In genomic region chr7:100706143-100706841, GRCm38 (mm10) we compare ENCODE assay signal across 7 mouse cellular contexts. TPM values are rescaled to one million over a fixed set of nuclear protein-coding genes. Genes with fewer than 3 reads are reported as not detected.
A peak's percentile ranks its signal among the peaks of the same experiment; 100 is the strongest.
DNase-seq lines count a peak whose midpoint lies in the region; ATAC-seq lines count a peak whose summit lies in the region.

Gene Fam168a (plus strand): TSS chr7:100706635.

- peak; percentile 93 for DNase-seq in adrenal gland, postnatal 25 days
- DNase-seq in heart, adult 11 months: peak; percentile 100
- DNase-seq in kidney, adult 18-20 months: peak; percentile 94
- DNase-seq in limb, embryonic 11.5 days (ENCODE audit: low spot score): peak; percentile 96
- peak; percentile 97 for DNase-seq in midbrain, embryonic 14.5 days
- DNase-seq in spleen, adult 18-20 months: peak; percentile 86 to 88

- H3K36me3 ChIP-seq in embryonic facial prominence, embryonic 12.5 days: no peaks in the 10 kb centered on the region
- H3K36me3 ChIP-seq in limb, embryonic 11.5 days (ENCODE audit: control insufficient read depth, insufficient read depth, low read length): no peaks in the 10 kb centered on the region
- H3K36me3 ChIP-seq in midbrain, embryonic 14.5 days (ENCODE audit: control insufficient read depth, insufficient read depth, low read length): no peaks in the 10 kb centered on the region

- under 1% methylated on average over 35 of the region's 37 CpGs for WGBS in embryonic facial prominence, embryonic 12.5 days
- under 1% methylated on average over 31 of the region's 37 CpGs for WGBS in limb, embryonic 11.5 days
- under 1% methylated on average over 34 of the region's 37 CpGs for WGBS in midbrain, embryonic 14.5 days

- peak within 1 kb of the TSS; percentile 91 for H3K4me3 ChIP-seq in embryonic facial prominence, embryonic 12.5 days
- peak within 1 kb of the TSS; percentile 83 for H3K4me3 ChIP-seq in limb, embryonic 11.5 days (ENCODE audit: low read depth, low read length)
- H3K4me3 ChIP-seq in midbrain, embryonic 14.5 days (replicated peaks; ENCODE audit: low read depth, low read length): peak within 1 kb of the TSS; percentile 82

- H3K4me2 ChIP-seq in embryonic facial prominence, embryonic 12.5 days (replicated peaks): peak within 1 kb of the TSS; percentile 85
- peak within 1 kb of the TSS; percentile 45 for H3K4me2 ChIP-seq in limb, embryonic 11.5 days (ENCODE audit: low read depth, severe bottlenecking)
- H3K4me2 ChIP-seq in midbrain, embryonic 14.5 days (ENCODE audit: low read length): peak within 1 kb of the TSS; percentile 75

- H3K27ac ChIP-seq in embryonic facial prominence, embryonic 12.5 days: peak within 1 kb of the TSS; percentile 99
- peak within 1 kb of the TSS; percentile 90 for H3K27ac ChIP-seq in limb, embryonic 11.5 days (replicated peaks; ENCODE audit: low read depth, low read length)
- peak within 1 kb of the TSS; percentile 100 for H3K27ac ChIP-seq in midbrain, embryonic 14.5 days (replicated peaks; ENCODE audit: low read depth, low read length)

- H3K4me1 ChIP-seq in embryonic facial prominence, embryonic 12.5 days: peaks cover 14% of the 10 kb centered on the region
- H3K4me1 ChIP-seq in limb, embryonic 11.5 days (ENCODE audit: control insufficient read depth, insufficient read depth, low read length): peaks cover 12% of the 10 kb centered on the region
- peaks cover 20% of the 10 kb centered on the region for H3K4me1 ChIP-seq in midbrain, embryonic 14.5 days (ENCODE audit: control insufficient read depth, insufficient read depth, low read length)

- H3K9me3 ChIP-seq in embryonic facial prominence, embryonic 12.5 days: no peaks in the 10 kb centered on the region
- no peaks in the 10 kb centered on the region for H3K9me3 ChIP-seq in limb, embryonic 11.5 days (ENCODE audit: control insufficient read depth, low read length)
- H3K9me3 ChIP-seq in midbrain, embryonic 14.5 days (ENCODE audit: control insufficient read depth, low read length): no peaks in the 10 kb centered on the region

- peak within 1 kb of the TSS; percentile 91 for H3K9ac ChIP-seq in embryonic facial prominence, embryonic 12.5 days
- H3K9ac ChIP-seq in limb, embryonic 11.5 days (ENCODE audit: low read length): peak within 1 kb of the TSS; percentile 81
- peak within 1 kb of the TSS; percentile 97 for H3K9ac ChIP-seq in midbrain, embryonic 14.5 days (replicated peaks; ENCODE audit: low read length)

- no peaks in the 10 kb centered on the region for H3K27me3 ChIP-seq in embryonic facial prominence, embryonic 12.5 days
- H3K27me3 ChIP-seq in limb, embryonic 11.5 days (ENCODE audit: control insufficient read depth, insufficient read depth, low read length): no peaks in the 10 kb centered on the region
- no peaks in the 10 kb centered on the region for H3K27me3 ChIP-seq in midbrain, embryonic 14.5 days (ENCODE audit: control insufficient read depth, insufficient read depth, low read length)

- ATAC-seq in embryonic facial prominence, embryonic 12.5 days (ENCODE audit: insufficient number of reproducible peaks, insufficient read depth, low FRiP score, low TSS enrichment): peak; percentile 99
- ATAC-seq in limb, embryonic 11.5 days (ENCODE audit: insufficient number of reproducible peaks, low FRiP score, low TSS enrichment, low read depth): peak; percentile 97
- peak; percentile 97 for ATAC-seq in midbrain, embryonic 14.5 days (ENCODE audit: low FRiP score, low TSS enrichment)

RNA-seq across cellular contexts. Expression of gene Fam168a, which starts in this region (rescaled TPM):
- 53.3 and 64.6 TPM in 2 replicates for total RNA-seq in adrenal gland, postnatal 25 days (2021)
- polyA plus RNA-seq in embryonic facial prominence, embryonic 12.5 days (2016; fragmentation: Nextera tagmentation; extraction: Ambion mirVana): 51.8 and 53.4 TPM in 2 replicates
- 46.2 and 49.7 TPM in 2 replicates for polyA plus RNA-seq in limb, embryonic 11.5 days (2014; fragmentation: Nextera tagmentation; extraction: Ambion mirVana)
- 113 and 128 TPM in 2 replicates for polyA plus RNA-seq in midbrain, embryonic 14.5 days (2014; fragmentation: Nextera tagmentation; extraction: Ambion mirVana)

Comparison
In these comparisons a context has a peak if more than half of its experiments do, and no peak if none do; other contexts are left out.
1. Peak in every context shown above with its lines: DNase-seq, ATAC-seq, H3K4me3 ChIP-seq and H3K27ac ChIP-seq.